Mouse (Mus musculus) olfactory bulb, adult 2 months (tissue): ENCODE data around the gene Map4k4.

Source experiments
- CTCF ChIP-seq: fragments of 200-500 bp; IDR thresholded peaks from 2 replicates; pipeline ENCODE4 v1.5.1; 2012; ENCODE audit warnings: low read depth, mild to moderate bottlenecking, low read length, moderate library complexity; ENCODE audit not compliant: insufficient read depth
- POLR2A ChIP-seq: fragments of 200-500 bp; IDR thresholded peaks from 2 replicates; pipeline ENCODE4 v1.6.1; 2012; ENCODE audit warnings: mild to moderate bottlenecking, low read depth, low read length, moderate library complexity; ENCODE audit not compliant: insufficient read depth

- no peak for TF ChIP-seq CTCF
- no peak for TF ChIP-seq POLR2A
These were observed 5.6 kb upstream of the Map4k4 start for GRCm38 (mm10) chr1:39895097-39895496.
